Mouse (Mus musculus) kidney, postnatal 14 days (tissue): ENCODE data around the gene Setd5.

Source experiments
- DNase-seq: peaks from one replicate; pipeline ENCODE4 v3.0.0; 2022; ENCODE audit warnings: mixed read lengths

Gene Setd5

DNA sequence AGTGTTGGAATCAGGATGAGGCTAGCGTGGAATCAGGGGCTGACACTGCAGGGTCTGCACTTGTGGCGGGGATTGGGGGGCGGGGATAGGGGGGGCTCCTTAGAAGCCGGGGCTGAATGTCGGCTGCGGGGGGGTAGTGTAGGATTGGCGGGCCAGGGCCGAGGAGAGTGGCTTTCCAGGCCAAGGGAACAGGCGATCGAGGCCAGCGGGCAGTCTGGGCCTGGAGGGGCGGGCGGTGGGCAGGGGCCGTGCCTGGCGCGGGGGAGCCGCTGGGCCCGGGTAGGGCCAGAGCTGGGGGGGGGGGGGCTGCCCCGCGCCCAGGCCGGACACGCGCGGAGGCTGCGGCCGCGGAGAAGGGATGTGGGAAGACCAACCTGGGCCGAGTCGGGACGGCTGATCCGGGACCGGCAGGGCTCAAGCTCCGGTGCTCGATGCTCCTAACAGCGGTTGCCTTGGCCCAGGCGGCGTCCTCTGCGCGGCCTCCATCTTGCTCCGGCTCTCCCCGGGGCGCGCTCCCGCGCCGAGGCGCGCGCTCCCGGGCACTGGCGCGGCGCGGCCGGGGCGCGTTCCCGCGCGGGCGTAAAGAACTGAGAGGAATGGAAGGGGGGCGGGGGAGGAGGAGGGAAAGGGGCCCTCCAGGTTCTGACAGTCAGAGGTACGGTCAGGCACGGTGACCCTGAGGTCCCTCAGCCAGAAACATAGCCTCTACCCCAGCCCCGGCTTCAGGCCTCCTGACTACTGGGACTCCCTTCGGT is 117.9 kb downstream of the Setd5 start, which contains the start of gene Lhfpl4:
Gene Lhfpl4, minus strand, starts transcription at position 544 of the 755 bp plus-strand sequence.
- no peak for DNase-seq

DNA sequence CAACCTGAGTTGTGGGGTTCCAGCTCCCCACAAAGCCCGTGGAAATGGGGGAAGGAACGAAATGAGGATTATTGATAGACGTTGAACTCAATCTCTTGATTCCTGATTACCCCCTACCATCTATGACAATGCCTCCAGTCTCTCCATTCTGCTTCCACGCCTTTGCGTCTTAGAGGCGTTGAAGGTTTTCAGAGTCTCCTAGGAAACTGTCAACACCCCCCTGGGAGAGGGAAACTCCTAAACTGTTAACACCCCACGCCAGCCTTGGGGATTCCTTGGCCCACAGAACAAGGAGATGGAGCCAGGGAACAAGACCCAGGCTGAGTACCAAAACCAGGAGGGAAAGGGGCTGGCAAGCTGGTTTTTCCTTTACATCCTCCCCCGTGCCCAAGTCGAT is 118.4 kb downstream of the Setd5 start:
- DNase-seq, result no peak
